Mouse (Mus musculus): ENCODE results near the gene Ankrd24. TPM values are rescaled to one million over a fixed set of nuclear protein-coding genes. Genes with fewer than 3 reads are reported as not detected.
"Not testable (repeated sequence)": the region's sequence is repeated elsewhere in the genome, so short reads cannot be mapped to it uniquely, and the experiment has no call there.

Ankrd24 gene
- total RNA-seq, 2 experiments from 2014 or later: 2.1 to 10.4 TPM

GRCm38 (mm10) chr10:81641566-81641965, 13.2 kb downstream of the Ankrd24 start:
- no peak for ATAC-seq (replicated peaks; ENCODE audit: low FRiP score, low TSS enrichment, poor library complexity, severe bottlenecking)

- no peak for ATAC-seq (replicated peaks; ENCODE audit: low FRiP score, low TSS enrichment, poor library complexity, severe bottlenecking)
Observed at GRCm38 (mm10) chr10:81641978-81642647, 13.8 kb downstream of the Ankrd24 start.

GRCm38 (mm10) chr10:81642648-81643448, 14.5 kb downstream of the Ankrd24 start:
- ATAC-seq (replicated peaks; ENCODE audit: low FRiP score, low TSS enrichment, poor library complexity, severe bottlenecking): peak; percentile 31

- ATAC-seq (replicated peaks; ENCODE audit: low FRiP score, low TSS enrichment, poor library complexity, severe bottlenecking): peak; percentile 73
Observed at GRCm38 (mm10) chr10:81643449-81644055, 15.2 kb downstream of the Ankrd24 start.

GRCm38 (mm10) chr10:81644162-81644561, 15.8 kb downstream of the Ankrd24 start:
- ATAC-seq (replicated peaks; ENCODE audit: low FRiP score, low TSS enrichment, poor library complexity, severe bottlenecking): peak; percentile 11; the same call in 1 of the 2 replicates

GRCm38 (mm10) chr10:81644716-81645115, 16.4 kb downstream of the Ankrd24 start:
- no peak for ATAC-seq (replicated peaks; ENCODE audit: low FRiP score, low TSS enrichment, poor library complexity, severe bottlenecking)

GRCm38 (mm10) chr10:81645391-81645790, 17.1 kb downstream of the Ankrd24 start:
- ATAC-seq (replicated peaks; ENCODE audit: low FRiP score, low TSS enrichment, poor library complexity, severe bottlenecking): no peak

- ATAC-seq (replicated peaks; ENCODE audit: low FRiP score, low TSS enrichment, poor library complexity, severe bottlenecking): no peak
Observed at GRCm38 (mm10) chr10:81646015-81646555, 17.7 kb downstream of the Ankrd24 start.

- peak; percentile 99 for ATAC-seq (replicated peaks; ENCODE audit: low FRiP score, low TSS enrichment, poor library complexity, severe bottlenecking)
Observed at GRCm38 (mm10) chr10:81648803-81649775, 20.7 kb downstream of the Ankrd24 start, which contains the start of gene Gm10778. TSS of gene Gm10778 (plus strand) at chr10:81649059.

- no peak for ATAC-seq (replicated peaks; ENCODE audit: low FRiP score, low TSS enrichment, poor library complexity, severe bottlenecking)
Observed at GRCm38 (mm10) chr10:81655178-81655577, 26.8 kb downstream of the Ankrd24 start.

- no peak for ATAC-seq (replicated peaks; ENCODE audit: low FRiP score, low TSS enrichment, poor library complexity, severe bottlenecking)
Observed at GRCm38 (mm10) chr10:81656174-81656573, 27.8 kb downstream of the Ankrd24 start.

- ATAC-seq (replicated peaks; ENCODE audit: low FRiP score, low TSS enrichment, poor library complexity, severe bottlenecking): not testable (repeated sequence)
Observed at GRCm38 (mm10) chr10:81687114-81687513, 58.8 kb downstream of the Ankrd24 start.

Other genes starting within 250 kb of the Ankrd24 start
- gene Dohh, start 244.1 kb upstream of the Ankrd24 start, total RNA-seq (2014; fragmentation: Nextera tagmentation): 12.3 and 31.4 TPM in 2 replicates
- 31.2 and 37.8 TPM in 2 replicates for gene Dohh, start 244.1 kb upstream of the Ankrd24 start, total RNA-seq (2017)
- gene Gm48551, start 244.1 kb upstream of the Ankrd24 start, total RNA-seq (2014; fragmentation: Nextera tagmentation): 1.2 and 6.3 TPM in 2 replicates
- gene Gm48551, start 244.1 kb upstream of the Ankrd24 start, total RNA-seq (2017): 0.11 and 2.6 TPM in 2 replicates
- 4.0 TPM in 1 of 2 replicates, not detected in the other for gene Gm48552, start 239.5 kb upstream of the Ankrd24 start, total RNA-seq (2014; fragmentation: Nextera tagmentation)
- gene Gm48552, start 239.5 kb upstream of the Ankrd24 start, total RNA-seq (2017): not detected in 2 replicates
- 7.7 and 12.8 TPM in 2 replicates for gene Smim24, start 235.5 kb upstream of the Ankrd24 start, total RNA-seq (2014; fragmentation: Nextera tagmentation)
- gene Smim24, start 235.5 kb upstream of the Ankrd24 start, total RNA-seq (2017): 7.4 and 7.5 TPM in 2 replicates
- 10.6 and 15.9 TPM in 2 replicates for gene Nfic, start 172.9 kb upstream of the Ankrd24 start, total RNA-seq (2014; fragmentation: Nextera tagmentation)
- gene Nfic, start 172.9 kb upstream of the Ankrd24 start, total RNA-seq (2017): 3.0 and 3.4 TPM in 2 replicates
- 0.32 TPM in 1 of 2 replicates, not detected in the other for gene Celf5, start 145.8 kb upstream of the Ankrd24 start, total RNA-seq (2014; fragmentation: Nextera tagmentation)
- gene Celf5, start 145.8 kb upstream of the Ankrd24 start, total RNA-seq (2017): 0.38 TPM in 1 of 2 replicates, not detected in the other
- gene Ncln, start 132.1 kb upstream of the Ankrd24 start, total RNA-seq (2014; fragmentation: Nextera tagmentation): 91.4 and 117 TPM in 2 replicates
- gene Ncln, start 132.1 kb upstream of the Ankrd24 start, total RNA-seq (2017): 42.4 and 71.2 TPM in 2 replicates
- 19.0 and 22.2 TPM in 2 replicates for gene S1pr4, start 128.4 kb upstream of the Ankrd24 start, total RNA-seq (2014; fragmentation: Nextera tagmentation)
- 17.2 and 18.9 TPM in 2 replicates for gene S1pr4, start 128.4 kb upstream of the Ankrd24 start, total RNA-seq (2017)
- 41.4 and 48.1 TPM in 2 replicates for gene Gna15, start 104.3 kb upstream of the Ankrd24 start, total RNA-seq (2014; fragmentation: Nextera tagmentation)
- 42.6 and 45.2 TPM in 2 replicates for gene Gna15, start 104.3 kb upstream of the Ankrd24 start, total RNA-seq (2017)
- gene Gna11, start 83.3 kb upstream of the Ankrd24 start, total RNA-seq (2014; fragmentation: Nextera tagmentation): 13.7 and 22.4 TPM in 2 replicates
- 16.0 and 57.4 TPM in 2 replicates for gene Gna11, start 83.3 kb upstream of the Ankrd24 start, total RNA-seq (2017)
- gene Aes, start 69.1 kb upstream of the Ankrd24 start, total RNA-seq (2014; fragmentation: Nextera tagmentation): 185 and 209 TPM in 2 replicates
- gene Aes, start 69.1 kb upstream of the Ankrd24 start, total RNA-seq (2017): 162 and 206 TPM in 2 replicates
- gene Tle2, start 54.0 kb upstream of the Ankrd24 start, total RNA-seq (2014; fragmentation: Nextera tagmentation): 4.2 and 5.9 TPM in 2 replicates
- 0.33 and 0.69 TPM in 2 replicates for gene Tle2, start 54.0 kb upstream of the Ankrd24 start, total RNA-seq (2017)
- gene Tle6, start 27.5 kb upstream of the Ankrd24 start, total RNA-seq (2014; fragmentation: Nextera tagmentation): 7.9 and 14.3 TPM in 2 replicates
- 3.5 and 14.3 TPM in 2 replicates for gene Tle6, start 27.5 kb upstream of the Ankrd24 start, total RNA-seq (2017)
- gene BC025920, start 22.3 kb upstream of the Ankrd24 start, total RNA-seq (2014; fragmentation: Nextera tagmentation): 3.4 and 4.5 TPM in 2 replicates
- 2.8 and 4.6 TPM in 2 replicates for gene BC025920, start 22.3 kb upstream of the Ankrd24 start, total RNA-seq (2017)
- gene Sirt6, start 743 bp upstream of the Ankrd24 start, total RNA-seq (2014; fragmentation: Nextera tagmentation): 13.7 and 18.3 TPM in 2 replicates
- 2.1 and 5.5 TPM in 2 replicates for gene Sirt6, start 743 bp upstream of the Ankrd24 start, total RNA-seq (2017)
- 4.5 and 4.6 TPM in 2 replicates for gene Gm10778, start 20.5 kb downstream of the Ankrd24 start, total RNA-seq (2014; fragmentation: Nextera tagmentation)
- gene Gm10778, start 20.5 kb downstream of the Ankrd24 start, total RNA-seq (2017): 4.2 and 6.6 TPM in 2 replicates
- gene Zfp433, start 76.3 kb downstream of the Ankrd24 start, total RNA-seq (2014; fragmentation: Nextera tagmentation): 3.2 and 7.4 TPM in 2 replicates
- 16.8 and 19.8 TPM in 2 replicates for gene Zfp433, start 76.3 kb downstream of the Ankrd24 start, total RNA-seq (2017)
- 1.6 and 3.9 TPM in 2 replicates for gene Gm3055, start 142.6 kb downstream of the Ankrd24 start, total RNA-seq (2014; fragmentation: Nextera tagmentation)
- gene Gm3055, start 142.6 kb downstream of the Ankrd24 start, total RNA-seq (2017): 2.4 and 3.0 TPM in 2 replicates
- gene Gm4767, start 183.6 kb downstream of the Ankrd24 start, total RNA-seq (2014; fragmentation: Nextera tagmentation): 1.2 and 8.6 TPM in 2 replicates
- 0.72 TPM in 1 of 2 replicates, not detected in the other for gene Gm4767, start 183.6 kb downstream of the Ankrd24 start, total RNA-seq (2017)
- 5.7 and 8.0 TPM in 2 replicates for gene Gm32687, start 235.4 kb downstream of the Ankrd24 start, total RNA-seq (2014; fragmentation: Nextera tagmentation)
- 7.1 and 12.4 TPM in 2 replicates for gene Gm32687, start 235.4 kb downstream of the Ankrd24 start, total RNA-seq (2017)

Measured in megakaryocyte-erythroid progenitor cell, adult 5-6 weeks (primary cell).